Mouse (Mus musculus): ENCODE measurements at regions not wholly inside any gene's neighbourhood (a gene's known extent, or its start where the extent isn't known, plus 50 kb on each side); places are given as distances from the start of the nearest gene placed in this dataset.

- TF ChIP-seq CTCF (IDR thresholded peaks at IDR 0.05; ENCODE audit: extremely low read depth, insufficient read length, insufficient replicate concordance, low read depth, low read length) (no peak), POLR2A (IDR thresholded peaks at IDR 0.05; ENCODE audit: low read depth, low read length) (no peak)
Measured at GRCm38 (mm10) chr9:118327904-118328303, 150.1 kb upstream of the Eomes start.

All from small intestine, adult 2 months (tissue).